Mouse (Mus musculus): ENCODE results near the gene Mctp1. TPM values are rescaled to one million over a fixed set of nuclear protein-coding genes. Genes with fewer than 3 reads are reported as not detected.
"Not testable (repeated sequence)": the region's sequence is repeated elsewhere in the genome, so short reads cannot be mapped to it uniquely, and the experiment has no call there.

The Mctp1 gene
- polyA plus RNA-seq (2011; ENCODE audit: insufficient read depth, insufficient read length, low read depth, missing spikeins), result 0.64 TPM in 1 of 2 replicates, not detected in the other

GRCm38 (mm10) chr13:76383972-76384663, at the start of gene Mctp1:
Gene Mctp1 (plus strand): TSS chr13:76384535.
- Histone ChIP-seq H3K9ac (ENCODE audit: low read depth, poor library complexity, severe bottlenecking) (peak within 1 kb of the TSS; percentile 10), H3K4me1 (ENCODE audit: control insufficient read depth, insufficient read depth, low read length) (no peaks in the 10 kb centered on the region), H3K9me3 (replicated peaks; ENCODE audit: control insufficient read depth, insufficient read depth, low read length, poor library complexity, severe bottlenecking) (no peaks in the 10 kb centered on the region), H3K4me3 (ENCODE audit: low read depth, low read length) (peak within 1 kb of the TSS; percentile 36), H3K36me3 (ENCODE audit: control insufficient read depth, insufficient read depth, low read length, poor library complexity, severe bottlenecking) (no peaks in the 10 kb centered on the region), H3K27me3 (ENCODE audit: control insufficient read depth, insufficient read depth, low read length, poor library complexity, severe bottlenecking) (peaks cover 11% of the 10 kb centered on the region), H3K27ac (ENCODE audit: insufficient read depth, low read length) (no peak within 1 kb of the TSS)
- no peak for TF ChIP-seq CTCF (IDR thresholded peaks at IDR 0.05; ENCODE audit: low read depth, low read length)
- no peak for TF ChIP-seq POLR2A (IDR thresholded peaks at IDR 0.05; ENCODE audit: insufficient read depth, low read length)
- TF ChIP-seq EP300 (IDR thresholded peaks at IDR 0.05; ENCODE audit: insufficient read depth, low read depth, low read length), result no peak

GRCm38 (mm10) chr13:76345941-76346340, 38.4 kb upstream of the Mctp1 start:
- H3K36me3 ChIP-seq (ENCODE audit: control insufficient read depth, insufficient read depth, low read length, poor library complexity, severe bottlenecking), result not testable (repeated sequence)
- peak overlapping the region; percentile 80 for H3K4me3 ChIP-seq (ENCODE audit: low read depth, low read length)
- peak overlapping the region; percentile 82 for H3K9ac ChIP-seq (ENCODE audit: low read depth, poor library complexity, severe bottlenecking)

GRCm38 (mm10) chr13:76358720-76359119, 25.6 kb upstream of the Mctp1 start:
- TF ChIP-seq POLR2A (IDR thresholded peaks at IDR 0.05; ENCODE audit: insufficient read depth, low read length) (no peak), CTCF (IDR thresholded peaks at IDR 0.05; ENCODE audit: low read depth, low read length) (no peak), EP300 (IDR thresholded peaks at IDR 0.05; ENCODE audit: insufficient read depth, low read depth, low read length) (no peak)
- Histone ChIP-seq H3K4me1 (ENCODE audit: control insufficient read depth, insufficient read depth, low read length) (no peaks in the 10 kb centered on the region), H3K9ac (ENCODE audit: low read depth, poor library complexity, severe bottlenecking) (no peak overlapping the region), H3K4me3 (ENCODE audit: low read depth, low read length) (no peak overlapping the region), H3K27me3 (ENCODE audit: control insufficient read depth, insufficient read depth, low read length, poor library complexity, severe bottlenecking) (no peaks in the 10 kb centered on the region), H3K9me3 (replicated peaks; ENCODE audit: control insufficient read depth, insufficient read depth, low read length, poor library complexity, severe bottlenecking) (no peaks in the 10 kb centered on the region), H3K27ac (ENCODE audit: insufficient read depth, low read length) (no peak overlapping the region), H3K36me3 (ENCODE audit: control insufficient read depth, insufficient read depth, low read length, poor library complexity, severe bottlenecking) (no peaks in the 10 kb centered on the region)

More at GRCm38 (mm10) chr13:76345941-76346340, 38.4 kb upstream of the Mctp1 start:
- H3K27ac ChIP-seq (ENCODE audit: insufficient read depth, low read length); H3K9me3 ChIP-seq (replicated peaks; ENCODE audit: control insufficient read depth, insufficient read depth, low read length, poor library complexity, severe bottlenecking); H3K27me3 ChIP-seq (ENCODE audit: control insufficient read depth, insufficient read depth, low read length, poor library complexity, severe bottlenecking); H3K4me1 ChIP-seq (ENCODE audit: control insufficient read depth, insufficient read depth, low read length): not testable (repeated sequence)

- Histone ChIP-seq H3K4me1 (ENCODE audit: control insufficient read depth, insufficient read depth, low read length) (no peaks in the 10 kb centered on the region), H3K36me3 (ENCODE audit: control insufficient read depth, insufficient read depth, low read length, poor library complexity, severe bottlenecking) (no peaks in the 10 kb centered on the region), H3K9me3 (replicated peaks; ENCODE audit: control insufficient read depth, insufficient read depth, low read length, poor library complexity, severe bottlenecking) (no peaks in the 10 kb centered on the region), H3K27ac (ENCODE audit: insufficient read depth, low read length) (no peak overlapping the region), H3K27me3 (ENCODE audit: control insufficient read depth, insufficient read depth, low read length, poor library complexity, severe bottlenecking) (peaks cover 11% of the 10 kb centered on the region), H3K9ac (ENCODE audit: low read depth, poor library complexity, severe bottlenecking) (peak overlapping the region; percentile 10), H3K4me3 (ENCODE audit: low read depth, low read length) (peak overlapping the region; percentile 36)
- TF ChIP-seq CTCF (IDR thresholded peaks at IDR 0.05; ENCODE audit: low read depth, low read length), result peak; percentile 28
- TF ChIP-seq POLR2A (IDR thresholded peaks at IDR 0.05; ENCODE audit: insufficient read depth, low read length), result no peak
- TF ChIP-seq EP300 (IDR thresholded peaks at IDR 0.05; ENCODE audit: insufficient read depth, low read depth, low read length), result no peak
Observed at GRCm38 (mm10) chr13:76384664-76385435, 515 bp downstream of the Mctp1 start.

GRCm38 (mm10) chr13:76388615-76389014, 4.3 kb downstream of the Mctp1 start:
- TF ChIP-seq POLR2A (IDR thresholded peaks at IDR 0.05; ENCODE audit: insufficient read depth, low read length) (no peak), CTCF (IDR thresholded peaks at IDR 0.05; ENCODE audit: low read depth, low read length) (no peak), EP300 (IDR thresholded peaks at IDR 0.05; ENCODE audit: insufficient read depth, low read depth, low read length) (no peak)
- H3K27me3 ChIP-seq (ENCODE audit: control insufficient read depth, insufficient read depth, low read length, poor library complexity, severe bottlenecking), result peaks cover 10% of the 10 kb centered on the region
- H3K4me3 ChIP-seq (ENCODE audit: low read depth, low read length), result no peak overlapping the region
- no peak overlapping the region for H3K9ac ChIP-seq (ENCODE audit: low read depth, poor library complexity, severe bottlenecking)
- H3K4me1 ChIP-seq (ENCODE audit: control insufficient read depth, insufficient read depth, low read length), result no peaks in the 10 kb centered on the region
- no peak overlapping the region for H3K27ac ChIP-seq (ENCODE audit: insufficient read depth, low read length)
- no peaks in the 10 kb centered on the region for H3K36me3 ChIP-seq (ENCODE audit: control insufficient read depth, insufficient read depth, low read length, poor library complexity, severe bottlenecking)
- no peaks in the 10 kb centered on the region for H3K9me3 ChIP-seq (replicated peaks; ENCODE audit: control insufficient read depth, insufficient read depth, low read length, poor library complexity, severe bottlenecking)

GRCm38 (mm10) chr13:76391920-76392319, 7.6 kb downstream of the Mctp1 start:
- TF ChIP-seq POLR2A (IDR thresholded peaks at IDR 0.05; ENCODE audit: insufficient read depth, low read length), result no peak
- no peak for TF ChIP-seq EP300 (IDR thresholded peaks at IDR 0.05; ENCODE audit: insufficient read depth, low read depth, low read length)
- no peak for TF ChIP-seq CTCF (IDR thresholded peaks at IDR 0.05; ENCODE audit: low read depth, low read length)
- Histone ChIP-seq H3K4me1 (ENCODE audit: control insufficient read depth, insufficient read depth, low read length) (no peaks in the 10 kb centered on the region), H3K27me3 (ENCODE audit: control insufficient read depth, insufficient read depth, low read length, poor library complexity, severe bottlenecking) (no peaks in the 10 kb centered on the region), H3K36me3 (ENCODE audit: control insufficient read depth, insufficient read depth, low read length, poor library complexity, severe bottlenecking) (no peaks in the 10 kb centered on the region), H3K9me3 (replicated peaks; ENCODE audit: control insufficient read depth, insufficient read depth, low read length, poor library complexity, severe bottlenecking) (no peaks in the 10 kb centered on the region), H3K9ac (ENCODE audit: low read depth, poor library complexity, severe bottlenecking) (no peak overlapping the region), H3K4me3 (ENCODE audit: low read depth, low read length) (no peak overlapping the region), H3K27ac (ENCODE audit: insufficient read depth, low read length) (no peak overlapping the region)
